Mouse (Mus musculus) embryonic facial prominence, embryonic 14.5 days (tissue): ENCODE measurements at regions not wholly inside any gene's neighbourhood (a gene's known extent, or its start where the extent isn't known, plus 50 kb on each side); places are given as distances from the start of the nearest gene placed in this dataset.

Source experiments
- ATAC-seq: fragments of 200-750 bp; cut with Nextera tagmentation; 2 replicates; pipeline ENCODE4 v1.8.0; 2017; ENCODE audit warnings: low read depth, moderate number of reproducible peaks, moderate TSS enrichment
- DNase-seq: peaks from one replicate; pipeline ENCODE4 v3.0.0-alpha.2; 2015; ENCODE audit warnings: low spot score
- H3K27ac ChIP-seq: fragments of 300-500 bp; sonication (generic); replicated peaks from 2 replicates; pipeline ENCODE4 v1.5.1; 2014; ENCODE audit warnings: low read depth, mild to moderate bottlenecking, low read length, moderate library complexity
- H3K27me3 ChIP-seq: fragments of 300-500 bp; sonication (generic); replicated peaks from 2 replicates; pipeline ENCODE4 v1.6.1; 2014; ENCODE audit warnings: low read length; ENCODE audit not compliant: control insufficient read depth, insufficient read depth
- H3K36me3 ChIP-seq: fragments of 300-500 bp; sonication (generic); 2 replicates; pipeline ENCODE4 v1.6.1; 2014; ENCODE audit warnings: low read length, mixed read lengths; ENCODE audit not compliant: control insufficient read depth, insufficient read depth
- H3K4me1 ChIP-seq: fragments of 300-500 bp; sonication (generic); 2 replicates; pipeline ENCODE4 v1.6.1; 2014; ENCODE audit warnings: antibody characterized with exemption, low read length; ENCODE audit not compliant: control insufficient read depth, insufficient read depth
- H3K4me2 ChIP-seq: fragments of 300-500 bp; sonication (generic); 2 replicates; pipeline ENCODE4 v1.6.1; 2014; ENCODE audit warnings: low read depth, mild to moderate bottlenecking, low read length, moderate library complexity, mixed read lengths
- H3K4me3 ChIP-seq: fragments of 300-500 bp; sonication (generic); 2 replicates; pipeline ENCODE4 v1.5.1; 2014; ENCODE audit warnings: low read depth, mild to moderate bottlenecking, low read length
- H3K9ac ChIP-seq: fragments of 300-500 bp; sonication (generic); 2 replicates; pipeline ENCODE4 v1.6.1; 2014; ENCODE audit warnings: low read depth, mild to moderate bottlenecking, low read length, moderate library complexity, mixed read lengths
- H3K9me3 ChIP-seq: fragments of 300-500 bp; sonication (generic); 2 replicates; pipeline ENCODE4 v1.6.1; 2016; ENCODE audit warnings: low read length; ENCODE audit not compliant: control insufficient read depth
- WGBS: fragments of 180-500 bp; shearing (Covaris S2); extraction: QIAGEN DNeasy Blood & Tissue Kit; methylation state at CpG from one replicate; pipeline ENCODE4 v1.1.7; 2014; 5-methylcytosine and 5-hydroxymethylcytosine counted together

- DNase-seq: no peak
- Histone ChIP-seq H3K4me2 (no peak overlapping the region), H3K27ac (no peak overlapping the region), H3K27me3 (no peaks in the 10 kb centered on the region), H3K4me3 (no peak overlapping the region), H3K9ac (no peak overlapping the region), H3K9me3 (no peaks in the 10 kb centered on the region), H3K4me1 (no peaks in the 10 kb centered on the region), H3K36me3 (no peaks in the 10 kb centered on the region)
- 48% methylated on average over 7 of the region's 8 CpGs for WGBS
- ATAC-seq: no peak
These were observed 478.6 kb downstream of the Mat2b start for GRCm38 (mm10) chr11:40216391-40216790.
